Mouse (Mus musculus) brain, embryonic 14.5 days (tissue): ENCODE results near the gene Tigd2.

ENCODE experiments used
- CTCF ChIP-seq: fragments of 200-500 bp; IDR thresholded peaks from 2 replicates; pipeline ENCODE4 v1.5.1; 2012; ENCODE audit warnings: inconsistent platforms, mild to moderate bottlenecking, moderate library complexity, borderline replicate concordance; ENCODE audit not compliant: insufficient read depth, insufficient read length; ENCODE audit errors: extremely low read depth
- POLR2A ChIP-seq: fragments of 200-500 bp; IDR thresholded peaks from 2 replicates; pipeline ENCODE4 v1.6.1; 2012; ENCODE audit warnings: mild to moderate bottlenecking, inconsistent platforms, borderline replicate concordance; ENCODE audit not compliant: poor library complexity, insufficient read depth, insufficient read length, severe bottlenecking; ENCODE audit errors: extremely low read depth

DNA sequence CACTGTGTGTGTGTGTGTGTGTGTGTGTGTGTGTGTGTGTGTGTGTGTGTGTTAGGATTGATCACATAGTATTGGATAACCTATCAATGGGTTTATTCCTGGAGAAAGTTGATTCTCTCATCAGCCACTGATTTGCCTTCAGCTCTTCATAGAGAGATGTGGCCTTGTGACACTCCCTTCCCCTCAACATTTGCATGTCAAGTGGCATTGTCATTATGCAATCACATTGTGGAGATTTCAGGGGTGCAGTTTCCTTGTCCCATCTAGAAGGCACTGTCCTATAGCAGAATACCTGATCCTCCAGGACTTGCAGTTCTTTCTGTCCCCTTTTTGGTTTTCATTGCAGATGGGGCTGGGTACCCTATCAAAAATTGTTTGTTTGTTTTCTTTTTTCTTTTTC is 41.9 kb downstream of the Tigd2 start:
- no peak for TF ChIP-seq CTCF
- TF ChIP-seq POLR2A, result no peak
